Mouse (Mus musculus) heart, embryonic 11.5 days (tissue): Measurements from ENCODE around the gene Stxbp1. TPM values are rescaled to one million over a fixed set of nuclear protein-coding genes. Genes with fewer than 3 reads are reported as not detected.
A peak's percentile ranks its signal among the peaks of the same experiment; 100 is the strongest.

ENCODE experiments used
- ATAC-seq: fragments of 200-750 bp; cut with Nextera tagmentation; replicated peaks from 2 replicates; pipeline ENCODE4 v1.8.0; 2017; ENCODE audit warnings: moderate library complexity; ENCODE audit not compliant: insufficient number of reproducible peaks, low FRiP score, low TSS enrichment
- H3K27ac ChIP-seq: fragments of 300-500 bp; sonication (generic); 2 replicates; pipeline ENCODE4 v1.5.1; 2014; ENCODE audit warnings: mild to moderate bottlenecking, low read depth, low read length
- H3K27me3 ChIP-seq: fragments of 300-500 bp; sonication (generic); 2 replicates; pipeline ENCODE4 v1.6.1; 2014; ENCODE audit warnings: mild to moderate bottlenecking, low read length, mixed read lengths; ENCODE audit not compliant: control insufficient read depth, insufficient read depth
- H3K36me3 ChIP-seq: fragments of 300-500 bp; sonication (generic); 2 replicates; pipeline ENCODE4 v1.6.1; 2014; ENCODE audit warnings: mild to moderate bottlenecking, low read length, moderate library complexity, mixed read lengths; ENCODE audit not compliant: control insufficient read depth, insufficient read depth
- H3K4me1 ChIP-seq: fragments of 300-500 bp; sonication (generic); 2 replicates; pipeline ENCODE4 v1.6.1; 2014; ENCODE audit warnings: low read length; ENCODE audit not compliant: control insufficient read depth, insufficient read depth
- H3K4me2 ChIP-seq: fragments of 300-500 bp; sonication (generic); 2 replicates; pipeline ENCODE4 v1.6.1; 2014; ENCODE audit warnings: mild to moderate bottlenecking, moderate library complexity
- H3K4me3 ChIP-seq: fragments of 300-500 bp; sonication (generic); 2 replicates; pipeline ENCODE4 v1.5.1; 2014; ENCODE audit warnings: low read depth, low read length
- H3K9ac ChIP-seq: fragments of 300-500 bp; sonication (generic); 2 replicates; pipeline ENCODE4 v1.6.1; 2014; ENCODE audit warnings: mild to moderate bottlenecking, low read depth, low read length, moderate library complexity
- H3K9me3 ChIP-seq: fragments of 300-500 bp; sonication (generic); replicated peaks from 2 replicates; pipeline ENCODE4 v1.6.1; 2016; ENCODE audit warnings: low read length; ENCODE audit not compliant: control insufficient read depth
- WGBS: fragments of 180-500 bp; shearing (Covaris S2); extraction: QIAGEN DNeasy Blood & Tissue Kit; methylation state at CpG from one replicate; pipeline ENCODE4 v1.1.7; 2014; ENCODE audit not compliant: insufficient replicate concordance; 5-methylcytosine and 5-hydroxymethylcytosine counted together
- polyA plus RNA-seq: library from polyadenylated mRNA; unstranded; fragments of >200 nt; fragmentation: Nextera tagmentation; extraction: Ambion mirVana; gene quantifications from 2 replicates; pipeline ENCODE4 v1.2.1, GENCODE M21; 2014

Gene Stxbp1
- polyA plus RNA-seq, 1 experiment from 2014 or later = 20.6 TPM

- ATAC-seq = no peak
- Histone ChIP-seq H3K36me3 (peaks cover 11% of the 10 kb centered on the region), H3K4me1 (no peaks in the 10 kb centered on the region), H3K27me3 (no peaks in the 10 kb centered on the region), H3K4me2 (no peak overlapping the region), H3K9ac (no peak overlapping the region), H3K9me3 (no peaks in the 10 kb centered on the region), H3K4me3 (no peak overlapping the region), H3K27ac (no peak overlapping the region)
- WGBS = 82% methylated on average over 8 of the region's 8 CpGs
Measured at GRCm38 (mm10) chr2:32811959-32812358, 35.1 kb downstream of the Stxbp1 start.

- 76% methylated on average over 14 of the region's 14 CpGs for WGBS
- no peaks in the 10 kb centered on the region for H3K9me3 ChIP-seq
- H3K4me2 ChIP-seq = no peak overlapping the region
- H3K36me3 ChIP-seq = peaks cover 9% of the 10 kb centered on the region
- H3K27me3 ChIP-seq = no peaks in the 10 kb centered on the region
- no peak overlapping the region for H3K9ac ChIP-seq
- no peak overlapping the region for H3K4me3 ChIP-seq
- H3K27ac ChIP-seq = no peak overlapping the region
- ATAC-seq = no peak
- no peaks in the 10 kb centered on the region for H3K4me1 ChIP-seq
Measured at GRCm38 (mm10) chr2:32808816-32809566, 38.1 kb downstream of the Stxbp1 start.

GRCm38 (mm10) chr2:32798251-32798962 lies 48.6 kb downstream of the Stxbp1 start:
- H3K4me1 ChIP-seq = peaks cover 13% of the 10 kb centered on the region
- no peak overlapping the region for H3K4me2 ChIP-seq
- H3K27me3 ChIP-seq = no peaks in the 10 kb centered on the region
- ATAC-seq = 0 out of 2 replicates have a peak, but pooled peaks have one; percentile 41
- H3K9ac ChIP-seq = no peak overlapping the region
- 38% methylated on average over 10 of the region's 10 CpGs for WGBS
- no peak overlapping the region for H3K4me3 ChIP-seq
- peaks cover 23% of the 10 kb centered on the region for H3K36me3 ChIP-seq
- H3K9me3 ChIP-seq = no peaks in the 10 kb centered on the region
- peak overlapping the region; percentile 41 for H3K27ac ChIP-seq

- Histone ChIP-seq H3K4me1 (peaks cover 13% of the 10 kb centered on the region), H3K9ac (no peak overlapping the region), H3K4me3 (no peak overlapping the region), H3K36me3 (peaks cover 21% of the 10 kb centered on the region), H3K9me3 (no peaks in the 10 kb centered on the region), H3K4me2 (no peak overlapping the region), H3K27me3 (no peaks in the 10 kb centered on the region), H3K27ac (no peak overlapping the region)
- 85% methylated on average over 13 of the region's 13 CpGs for WGBS
- no peak for ATAC-seq
Measured at GRCm38 (mm10) chr2:32795748-32796418, 51.2 kb downstream of the Stxbp1 start.

GRCm38 (mm10) chr2:32791297-32791696 lies 55.7 kb downstream of the Stxbp1 start:
- H3K27me3 ChIP-seq = no peaks in the 10 kb centered on the region
- 0 out of 2 replicates have a peak, but pooled peaks cover 3% of the 10 kb centered on the region for H3K4me1 ChIP-seq
- H3K36me3 ChIP-seq = peaks cover 4% of the 10 kb centered on the region; the same call in 1 of the 2 replicates
- no peak overlapping the region for H3K4me2 ChIP-seq
- H3K4me3 ChIP-seq = no peak overlapping the region
- H3K9ac ChIP-seq = no peak overlapping the region
- no peak for ATAC-seq
- WGBS = 72% methylated on average over 6 of the region's 6 CpGs
- H3K9me3 ChIP-seq = no peaks in the 10 kb centered on the region
- no peak overlapping the region for H3K27ac ChIP-seq

GRCm38 (mm10) chr2:32788581-32788980 lies 58.5 kb downstream of the Stxbp1 start:
- WGBS = 48% methylated on average over 2 of the region's 2 CpGs
- no peak for ATAC-seq
- H3K4me3 ChIP-seq = no peak overlapping the region
- peaks cover 6% of the 10 kb centered on the region; the same call in 1 of the 2 replicates for H3K4me1 ChIP-seq
- H3K9me3 ChIP-seq = no peaks in the 10 kb centered on the region
- no peaks in the 10 kb centered on the region for H3K36me3 ChIP-seq
- no peak overlapping the region for H3K27ac ChIP-seq
- no peak overlapping the region for H3K4me2 ChIP-seq
- no peaks in the 10 kb centered on the region for H3K27me3 ChIP-seq
- no peak overlapping the region; the same call in 1 of the 2 replicates for H3K9ac ChIP-seq

GRCm38 (mm10) chr2:32787176-32787575 lies 59.9 kb downstream of the Stxbp1 start:
- no peak overlapping the region for H3K4me3 ChIP-seq
- no peak overlapping the region for H3K27ac ChIP-seq
- no peaks in the 10 kb centered on the region for H3K27me3 ChIP-seq
- H3K4me2 ChIP-seq = no peak overlapping the region
- ATAC-seq = no peak
- no peaks in the 10 kb centered on the region for H3K9me3 ChIP-seq
- peaks cover 6% of the 10 kb centered on the region; the same call in 1 of the 2 replicates for H3K4me1 ChIP-seq
- H3K9ac ChIP-seq = no peak overlapping the region
- WGBS = 48% methylated on average over 5 of the region's 6 CpGs
- no peaks in the 10 kb centered on the region for H3K36me3 ChIP-seq

GRCm38 (mm10) chr2:32784048-32784681 lies 62.9 kb downstream of the Stxbp1 start, which contains the start of gene Cfap157:
TSS of gene Cfap157 (minus strand) at chr2:32784428.
- Histone ChIP-seq H3K4me3 (no peak within 1 kb of the TSS), H3K9me3 (no peaks in the 10 kb centered on the region), H3K9ac (no peak within 1 kb of the TSS), H3K4me2 (peak within 1 kb of the TSS; percentile 35; the same call in 1 of the 2 replicates), H3K27ac (no peak within 1 kb of the TSS), H3K4me1 (peaks cover 6% of the 10 kb centered on the region; the same call in 1 of the 2 replicates), H3K27me3 (no peaks in the 10 kb centered on the region), H3K36me3 (no peaks in the 10 kb centered on the region)
- 46% methylated on average over 4 of the region's 4 CpGs for WGBS
- no peak for ATAC-seq
